Mouse (Mus musculus): ENCODE data around the gene Camta2. TPM values are rescaled to one million over a fixed set of nuclear protein-coding genes. Genes with fewer than 3 reads are reported as not detected.

Camta2 gene
- total and polyA plus RNA-seq, 3 experiments, result 1.0 to 17.0 (median 4.9) TPM

GRCm38 (mm10) chr11:70628431-70628830, 59.5 kb downstream of the Camta2 start:
- Histone ChIP-seq H3K9ac (ENCODE audit: insufficient read depth, low read depth) (no peak overlapping the region), H3K27me3 (replicated peaks) (no peaks in the 10 kb centered on the region), H3K36me3 (replicated peaks in 1 of 2; ENCODE audit: control insufficient read depth in 1 of 2, insufficient read depth in 1 of 2, low read length in 1 of 2) (no peaks in the 10 kb centered on the region), H3K4me3 (replicated peaks in 1 of 3; ENCODE audit: low read depth in 2 of 3, low read length in 2 of 3, poor library complexity in 1 of 3) (no peak overlapping the region), H3K4me2 (ENCODE audit: insufficient read depth, low read depth, poor library complexity, severe bottlenecking) (no peak overlapping the region), H3K4me1 (ENCODE audit: control insufficient read depth in 1 of 2, insufficient read depth in 2 of 2) (peaks cover 0 to 8% of the 10 kb centered on the region in 2 experiments; a peak in 2 of 4 replicates), H3K79me2 (replicated peaks; ENCODE audit: control insufficient read depth, extremely low read depth, insufficient read depth, poor library complexity, severe bottlenecking) (no peaks in the 10 kb centered on the region), H3K27ac (ENCODE audit: insufficient read depth, low read depth) (no peak overlapping the region), H3K9me3 (replicated peaks; ENCODE audit: low read length) (no peaks in the 10 kb centered on the region)
- dilution Hi-C loops (cut with MboI; ENCODE audit: extremely low pct_ligation_motif_present, extremely low pct_unique_long_range_greater_than_20kb, low sequenced_read_pairs), result no loop called here
- no peak for DNase-seq (ENCODE audit: extremely low read depth)
- no peak for TF ChIP-seq ZC3H11A (IDR thresholded peaks at IDR 0.05; ENCODE audit: low read depth, low read length)
- TF ChIP-seq MXI1 (IDR thresholded peaks at IDR 0.05; ENCODE audit: low read depth, low read length), result no peak
- TF ChIP-seq UBTF (IDR thresholded peaks at IDR 0.05; ENCODE audit: low read depth, low read length), result no peak
- in situ Hi-C loops (cut with MboI; ENCODE audit: low pct_ligation_motif_present, low pct_unique_long_range_greater_than_20kb, low sequenced_read_pairs), result no loop called here

- in situ Hi-C loops (cut with MboI; ENCODE audit: low pct_ligation_motif_present, low pct_unique_long_range_greater_than_20kb, low sequenced_read_pairs) (no loop called here), dilution Hi-C loops (cut with MboI; ENCODE audit: extremely low pct_ligation_motif_present, extremely low pct_unique_long_range_greater_than_20kb, low sequenced_read_pairs) (no loop called here)
- no peaks in the 10 kb centered on the region for H3K79me2 ChIP-seq (replicated peaks; ENCODE audit: control insufficient read depth, extremely low read depth, insufficient read depth, poor library complexity, severe bottlenecking)
- peaks cover 0 to 19% of the 10 kb centered on the region in 2 experiments; a peak in 2 of 4 replicates for H3K4me1 ChIP-seq (ENCODE audit: control insufficient read depth in 1 of 2, insufficient read depth in 2 of 2)
- DNase-seq (ENCODE audit: extremely low read depth), result no peak
- H3K4me2 ChIP-seq (ENCODE audit: insufficient read depth, low read depth, poor library complexity, severe bottlenecking), result no peak overlapping the region
- TF ChIP-seq ZMIZ1 (IDR thresholded peaks at IDR 0.05; ENCODE audit: low read depth, low read length), result no peak
- TF ChIP-seq E2F4 (IDR thresholded peaks at IDR 0.05; ENCODE audit: insufficient replicate concordance, low read depth, low read length), result no peak
- no peak for TF ChIP-seq UBTF (IDR thresholded peaks at IDR 0.05; ENCODE audit: low read depth, low read length)
- TF ChIP-seq USF2 (conservative IDR thresholded peaks at IDR 0.05; ENCODE audit: low read depth, low read length), result no peak
- TF ChIP-seq TCF12 (IDR thresholded peaks at IDR 0.05; ENCODE audit: low read depth, low read length), result no peak
- no peak for TF ChIP-seq ELF1 (IDR thresholded peaks at IDR 0.05; ENCODE audit: low read depth, low read length)
- no peak overlapping the region for H3K4me3 ChIP-seq (replicated peaks in 1 of 3; ENCODE audit: low read depth in 2 of 3, low read length in 2 of 3, poor library complexity in 1 of 3)
- H3K27ac ChIP-seq (ENCODE audit: insufficient read depth, low read depth), result no peak overlapping the region
- no peak overlapping the region for H3K9ac ChIP-seq (ENCODE audit: insufficient read depth, low read depth)
- no peaks in the 10 kb centered on the region for H3K9me3 ChIP-seq (replicated peaks; ENCODE audit: low read length)
- no peaks in the 10 kb centered on the region for H3K27me3 ChIP-seq (replicated peaks)
- H3K36me3 ChIP-seq (replicated peaks in 1 of 2; ENCODE audit: control insufficient read depth in 1 of 2, insufficient read depth in 1 of 2, low read length in 1 of 2), result no peaks in the 10 kb centered on the region
Observed at GRCm38 (mm10) chr11:70626877-70627276, 61.0 kb downstream of the Camta2 start.

- no peak overlapping the region for H3K27ac ChIP-seq (ENCODE audit: insufficient read depth, low read depth)
- no peaks in the 10 kb centered on the region for H3K79me2 ChIP-seq (replicated peaks; ENCODE audit: control insufficient read depth, extremely low read depth, insufficient read depth, poor library complexity, severe bottlenecking)
- dilution Hi-C loops (cut with MboI; ENCODE audit: extremely low pct_ligation_motif_present, extremely low pct_unique_long_range_greater_than_20kb, low sequenced_read_pairs), result no loop called here
- no peaks in the 10 kb centered on the region for H3K27me3 ChIP-seq (replicated peaks)
- no peaks in the 10 kb centered on the region for H3K9me3 ChIP-seq (replicated peaks; ENCODE audit: low read length)
- H3K36me3 ChIP-seq (replicated peaks in 1 of 2; ENCODE audit: control insufficient read depth in 1 of 2, insufficient read depth in 1 of 2, low read length in 1 of 2), result no peaks in the 10 kb centered on the region
- peaks cover 0 to 19% of the 10 kb centered on the region in 2 experiments; a peak in 2 of 4 replicates for H3K4me1 ChIP-seq (ENCODE audit: control insufficient read depth in 1 of 2, insufficient read depth in 2 of 2)
- H3K4me3 ChIP-seq (replicated peaks in 1 of 3; ENCODE audit: low read depth in 2 of 3, low read length in 2 of 3, poor library complexity in 1 of 3), result no peak overlapping the region
- H3K9ac ChIP-seq (ENCODE audit: insufficient read depth, low read depth), result no peak overlapping the region
- H3K4me2 ChIP-seq (ENCODE audit: insufficient read depth, low read depth, poor library complexity, severe bottlenecking), result no peak overlapping the region
- peak; percentile 78 for DNase-seq (ENCODE audit: extremely low read depth)
- in situ Hi-C loops (cut with MboI; ENCODE audit: low pct_ligation_motif_present, low pct_unique_long_range_greater_than_20kb, low sequenced_read_pairs), result no loop called here
- TF ChIP-seq MAFK (IDR thresholded peaks at IDR 0.05; ENCODE audit: insufficient replicate concordance, low read length) (no peak), POLR2A (IDR thresholded peaks at IDR 0.05; ENCODE audit: low read depth, low read length) (no peak), ELF1 (IDR thresholded peaks at IDR 0.05; ENCODE audit: low read depth, low read length) (no peak), KAT2A (IDR thresholded peaks at IDR 0.05; ENCODE audit: insufficient replicate concordance, low read length) (no peak), IRF4 (IDR thresholded peaks at IDR 0.05; ENCODE audit: low read depth, low read length) (no peak), ZKSCAN1 (IDR thresholded peaks at IDR 0.05; ENCODE audit: borderline replicate concordance, low read depth, low read length) (no peak), ZNF384 (IDR thresholded peaks at IDR 0.05; ENCODE audit: low read depth, low read length) (no peak), ETS1 (conservative IDR thresholded peaks at IDR 0.05; ENCODE audit: low read depth, low read length) (no peak), CHD2 (IDR thresholded peaks at IDR 0.05; ENCODE audit: low read length) (no peak), USF1 (IDR thresholded peaks at IDR 0.05; ENCODE audit: low read depth, low read length) (no peak), GABPA (IDR thresholded peaks at IDR 0.05; ENCODE audit: insufficient replicate concordance, low read depth, low read length) (no peak), USF2 (conservative IDR thresholded peaks at IDR 0.05; ENCODE audit: low read depth, low read length) (no peak), MAZ (IDR thresholded peaks at IDR 0.05; ENCODE audit: low read depth, low read length) (no peak), JUND (conservative IDR thresholded peaks at IDR 0.05; ENCODE audit: low read depth, low read length) (no peak), PAX5 (IDR thresholded peaks at IDR 0.05; ENCODE audit: low read length) (no peak), ZC3H11A (IDR thresholded peaks at IDR 0.05; ENCODE audit: low read depth, low read length) (peak; percentile 58; the same call in 1 of the 2 replicates), TBP (conservative IDR thresholded peaks at IDR 0.05; ENCODE audit: low read depth, low read length) (no peak), MAX (IDR thresholded peaks at IDR 0.05; ENCODE audit: low read length) (peak; percentile 79), JUN (IDR thresholded peaks at IDR 0.05; ENCODE audit: insufficient read depth, low read depth, low read length) (no peak), TCF12 (IDR thresholded peaks at IDR 0.05; ENCODE audit: low read depth, low read length) (no peak), SIN3A (IDR thresholded peaks at IDR 0.05; ENCODE audit: low read length) (no peak), SMC3 (IDR thresholded peaks at IDR 0.05; ENCODE audit: low read depth, low read length) (peak; percentile 90), MXI1 (IDR thresholded peaks at IDR 0.05; ENCODE audit: low read depth, low read length) (no peak; the same call in 1 of the 2 replicates)
Observed at GRCm38 (mm10) chr11:70625473-70625872, 62.4 kb downstream of the Camta2 start.

Data from CH12.LX (cell line).